ENCODE assay signal across 11 mouse cellular contexts in the genomic region with DNA sequence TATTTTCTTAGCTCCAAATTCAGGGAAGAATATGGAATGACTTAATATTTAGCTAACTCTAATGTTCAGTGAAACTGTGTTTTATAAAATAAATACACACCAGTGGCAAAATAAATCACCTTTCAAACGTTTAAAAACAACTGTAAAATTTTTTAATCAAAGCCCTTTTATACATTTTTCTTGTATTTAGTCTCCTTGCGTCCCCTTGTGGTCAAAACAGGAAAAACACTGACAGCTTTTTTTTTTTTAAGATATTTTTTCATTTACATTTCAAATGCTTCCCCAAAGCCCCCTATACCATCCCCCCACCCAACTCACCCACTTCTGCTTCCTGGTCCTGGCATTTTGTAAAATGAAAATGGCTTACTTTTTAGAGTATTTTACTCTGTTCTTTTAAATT. TPM values are rescaled to one million over a fixed set of nuclear protein-coding genes. Genes with fewer than 3 reads are reported as not detected.
DNase-seq lines count a peak whose midpoint lies in the region; ATAC-seq and TF ChIP-seq lines count a peak whose summit lies in the region.
"Had no signal": no experiment of that assay in that cellular context is flagged by ENCODE, and none has a peak within 500 bp of the region (broad histone marks: within the 10 kb centered on the region; RNA-seq: fewer than 3 reads in every experiment).

No protein-coding gene starts in this region.

- dilution Hi-C loops in CH12.LX (cut with MboI; ENCODE audit: extremely low pct_ligation_motif_present, extremely low pct_unique_long_range_greater_than_20kb, low sequenced_read_pairs), result no loop called here

- H3K79me2 ChIP-seq in CH12.LX (replicated peaks; ENCODE audit: control insufficient read depth, extremely low read depth, insufficient read depth, poor library complexity, severe bottlenecking), result no peaks in the 10 kb centered on the region

- no peak overlapping the region for H3K4me3 ChIP-seq in heart, postnatal 0 days (ENCODE audit: low read depth, low read length)
- H3K4me3 ChIP-seq in lung, embryonic 14.5 days (ENCODE audit: low read depth, low read length), result no peak overlapping the region
- H3K4me3 ChIP-seq in CH12.LX (replicated peaks in 1 of 3; ENCODE audit: low read depth in 2 of 3, low read length in 2 of 3, poor library complexity in 1 of 3), result no peak overlapping the region
- H3K4me3 ChIP-seq: myocyte had no signal

- no peaks in the 10 kb centered on the region for H3K27me3 ChIP-seq in heart, postnatal 0 days (ENCODE audit: control insufficient read depth, insufficient read depth, low read length)
- H3K27me3 ChIP-seq in lung, embryonic 14.5 days (ENCODE audit: insufficient read depth, low read length), result no peaks in the 10 kb centered on the region
- H3K27me3 ChIP-seq in CH12.LX (replicated peaks), result no peaks in the 10 kb centered on the region

- TF ChIP-seq RAD21 in CH12.LX (IDR thresholded peaks at IDR 0.05; ENCODE audit: low read depth, low read length), result peak; percentile 74

- in situ Hi-C loops in CH12.LX (cut with MboI; ENCODE audit: low pct_ligation_motif_present, low pct_unique_long_range_greater_than_20kb, low sequenced_read_pairs), result loop anchor here (25.0 kb wide), 1 partner anchor 274 kb away; no protein-coding TSS in a partner anchor

- no peaks in the 10 kb centered on the region for H3K4me1 ChIP-seq in heart, postnatal 0 days (ENCODE audit: control insufficient read depth, insufficient read depth)
- H3K4me1 ChIP-seq in lung, embryonic 14.5 days (ENCODE audit: insufficient read depth), result no peaks in the 10 kb centered on the region
- no peaks in the 10 kb centered on the region for H3K4me1 ChIP-seq in CH12.LX (ENCODE audit: control insufficient read depth in 1 of 2, insufficient read depth in 2 of 2)

- no peak overlapping the region for H3K9ac ChIP-seq in heart, postnatal 0 days (replicated peaks; ENCODE audit: low read depth, low read length)
- H3K9ac ChIP-seq in lung, embryonic 14.5 days, result no peak overlapping the region
- H3K9ac ChIP-seq in CH12.LX (ENCODE audit: insufficient read depth, low read depth), result no peak overlapping the region

- TF ChIP-seq CTCF in heart, postnatal 0 days (IDR thresholded peaks at IDR 0.05; ENCODE audit: low read depth), result peak; percentile 34
- peak; percentile 55 for TF ChIP-seq CTCF in lung, embryonic 14.5 days (IDR thresholded peaks at IDR 0.05; ENCODE audit: low read depth)
- peak in 1 of 2 experiments; percentile 66; a peak in 3 of 4 replicates for TF ChIP-seq CTCF in CH12.LX (conservative IDR thresholded peaks at IDR 0.05 in 1 of 2, IDR thresholded peaks at IDR 0.05 in 1 of 2; ENCODE audit: low read depth in 2 of 2, low read length in 2 of 2)

- DNase-seq in heart, postnatal 0 days (ENCODE audit: low spot score), result no peak
- DNase-seq in heart, adult 18-20 months, result no peak
- peak; percentile 53 for DNase-seq in lung, embryonic 14.5 days
- DNase-seq in lung, postnatal 25 days (ENCODE audit: low spot score), result no peak
- DNase-seq in CH12.LX (ENCODE audit: extremely low read depth), result peak; percentile 17
- peak; percentile 59 for DNase-seq in induced T-regulatory cell, adult 2 months (ENCODE audit: low read depth)
- no peak for DNase-seq in yolk sac, embryonic 10.5 days (ENCODE audit: low spot score)
- no peak for DNase-seq in adrenal gland, postnatal 25 days
- DNase-seq: heart, adult 11 months; right cerebral cortex, adult 18-20 months had no signal

- H3K36me3 ChIP-seq in heart, postnatal 0 days (replicated peaks; ENCODE audit: control insufficient read depth, insufficient read depth, low read length), result no peaks in the 10 kb centered on the region
- H3K36me3 ChIP-seq in lung, embryonic 14.5 days (ENCODE audit: insufficient read depth), result no peaks in the 10 kb centered on the region
- H3K36me3 ChIP-seq in CH12.LX (replicated peaks in 1 of 2; ENCODE audit: control insufficient read depth in 1 of 2, insufficient read depth in 1 of 2, low read length in 1 of 2), result no peaks in the 10 kb centered on the region

- no peaks in the 10 kb centered on the region for H3K9me3 ChIP-seq in heart, postnatal 0 days (replicated peaks; ENCODE audit: control insufficient read depth, low read length)
- H3K9me3 ChIP-seq in lung, embryonic 14.5 days (ENCODE audit: low read depth, low read length), result no peaks in the 10 kb centered on the region
- H3K9me3 ChIP-seq in CH12.LX (replicated peaks; ENCODE audit: low read length), result no peaks in the 10 kb centered on the region

- ATAC-seq in heart, postnatal 0 days (ENCODE audit: insufficient read depth, low read depth), result no peak
- ATAC-seq in lung, embryonic 14.5 days (ENCODE audit: insufficient read depth), result no peak

- TF ChIP-seq EP300 in heart, postnatal 0 days (IDR thresholded peaks at IDR 0.05; ENCODE audit: low read depth), result no peak
- TF ChIP-seq EP300 in CH12.LX (IDR thresholded peaks at IDR 0.05; ENCODE audit: low read length), result no peak

- H3K4me2 ChIP-seq in heart, postnatal 0 days (ENCODE audit: low read depth, low read length), result no peak overlapping the region
- H3K4me2 ChIP-seq in lung, embryonic 14.5 days, result no peak overlapping the region
- H3K4me2 ChIP-seq in CH12.LX (ENCODE audit: insufficient read depth, low read depth, poor library complexity, severe bottlenecking), result no peak overlapping the region

- 3% methylated on average over 2 of the region's 2 CpGs for WGBS in heart, postnatal 0 days
- 0% methylated on average over 2 of the region's 2 CpGs for WGBS in lung, embryonic 14.5 days

- no peak overlapping the region for H3K27ac ChIP-seq in heart, postnatal 0 days (ENCODE audit: low read depth)
- no peak overlapping the region for H3K27ac ChIP-seq in lung, embryonic 14.5 days (ENCODE audit: low read depth)
- H3K27ac ChIP-seq in CH12.LX (ENCODE audit: insufficient read depth, low read depth), result no peak overlapping the region

- TF ChIP-seq POLR2A in CH12.LX (IDR thresholded peaks at IDR 0.05; ENCODE audit: low read depth, low read length), result no peak

TF ChIP-seq in CH12.LX, 34 proteins besides CTCF, POLR2A, EP300 and RAD21:
- peak; percentile 95 for TF ChIP-seq ZNF384 (IDR thresholded peaks at IDR 0.05; ENCODE audit: low read depth, low read length)
- TF ChIP-seq ZMIZ1 (IDR thresholded peaks at IDR 0.05; ENCODE audit: low read depth, low read length), result no peak
- no peak for TF ChIP-seq MYC (IDR thresholded peaks at IDR 0.05; ENCODE audit: low read depth, low read length)
- TF ChIP-seq SMC3 (IDR thresholded peaks at IDR 0.05; ENCODE audit: low read depth, low read length), result peak; percentile 58
- TF ChIP-seq ZC3H11A (IDR thresholded peaks at IDR 0.05; ENCODE audit: low read depth, low read length), result peak; percentile 14; the same call in 1 of the 2 replicates

RNA-seq across cellular contexts. Expression of gene Itm2a, which starts 32.7 kb away (rescaled TPM):
- total RNA-seq in heart, postnatal 0 days (2014; rRNA removed; ENCODE audit: low replicate concordance), result 91.1 and 114 TPM in 2 replicates
- polyA plus RNA-seq in heart, postnatal 0 days (2015; fragmentation: Nextera tagmentation; extraction: Ambion mirVana), result 229 and 254 TPM in 2 replicates
- 1 to 10 TPM; 7.4 to 9.5 TPM for total RNA-seq in heart, adult 18-20 months (2021)
- 268 and 294 TPM in 2 replicates for polyA plus RNA-seq in lung, embryonic 14.5 days (2014; fragmentation: Nextera tagmentation; extraction: Ambion mirVana)
- total RNA-seq in CH12.LX (2012; rRNA removed), result not detected in 2 replicates
- not detected in 2 replicates for total RNA-seq in CH12.LX (2014; rRNA removed)
- not detected in 2 replicates for polyA plus RNA-seq in CH12.LX (2012; ENCODE audit: insufficient read length, low read depth)
- 4.5 and 5.1 TPM in 2 replicates for total RNA-seq in adrenal gland, postnatal 25 days (2021)

Comparison
In these comparisons a context has a peak if more than half of its experiments do, and no peak if none do; other contexts are left out.
1. DNase-seq: peak in lung, embryonic 14.5 days (single experiment), CH12.LX (single experiment) and induced T-regulatory cell, adult 2 months (single experiment); none in heart, postnatal 0 days (single experiment), heart, adult 18-20 months (0 of 2), lung, postnatal 25 days (single experiment), yolk sac, embryonic 10.5 days (single experiment) and adrenal gland, postnatal 25 days (single experiment).